ENCODE assay signal across 13 mouse cellular contexts in the genomic region with DNA sequence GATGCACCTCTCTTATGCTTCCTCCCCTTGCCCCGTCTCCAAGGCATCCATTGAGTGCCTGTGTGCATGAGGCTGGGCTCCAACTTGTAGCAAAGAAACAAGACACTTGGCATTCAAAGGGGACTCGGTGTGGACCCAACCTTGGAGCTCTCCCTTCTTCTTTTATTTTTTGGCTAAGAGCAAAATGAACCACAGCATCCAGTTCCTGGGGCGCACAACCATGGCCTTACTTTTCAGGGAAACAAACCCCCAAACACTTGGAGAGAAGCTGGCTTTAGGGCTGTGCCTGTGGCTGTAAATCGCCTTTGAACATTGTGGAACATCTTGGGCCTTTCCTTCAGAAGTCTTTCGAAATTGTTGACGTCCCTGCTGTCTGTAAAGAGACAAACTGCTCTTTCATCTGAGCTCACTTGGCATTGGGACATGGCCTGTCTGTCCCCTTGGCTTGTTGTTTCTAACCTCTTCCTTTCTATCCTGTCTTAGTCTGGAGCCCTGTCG. TPM values are rescaled to one million over a fixed set of nuclear protein-coding genes. Genes with fewer than 3 reads are reported as not detected.
DNase-seq lines count a peak whose midpoint lies in the region; ATAC-seq lines count a peak whose summit lies in the region.
"Had no signal": no experiment of that assay in that cellular context is flagged by ENCODE, and none has a peak within 500 bp of the region (broad histone marks: within the 10 kb centered on the region; RNA-seq: fewer than 3 reads in every experiment).

No protein-coding gene starts in this region.

- DNase-seq in cerebellum, adult 8-10 months: peak; percentile 6
- peak; percentile 44 to 78 for DNase-seq in layer of hippocampus, adult 8-10 months (ENCODE audit: low spot score in 2 of 2)
- DNase-seq in lung, postnatal 25 days (ENCODE audit: low spot score): peak; percentile 32
- no peak for DNase-seq in urinary bladder, postnatal 14 days (ENCODE audit: low spot score)
- no peak for DNase-seq in spleen, postnatal 14 days (ENCODE audit: low spot score in 2 of 2)
- no peak for DNase-seq in heart, adult 8-10 months (ENCODE audit: low spot score)

- peaks cover 6% of the 10 kb centered on the region for H3K4me1 ChIP-seq in hindbrain, embryonic 16.5 days (ENCODE audit: control insufficient read depth, insufficient read depth, low read depth, low read length)
- peaks cover 11% of the 10 kb centered on the region for H3K4me1 ChIP-seq in hindbrain, embryonic 12.5 days
- H3K4me1 ChIP-seq: heart, embryonic 12.5 days had no signal

- no peak overlapping the region for H3K4me3 ChIP-seq in hindbrain, embryonic 16.5 days (ENCODE audit: low read length)
- H3K4me3 ChIP-seq in hindbrain, embryonic 12.5 days: no peak overlapping the region
- H3K4me3 ChIP-seq: heart, embryonic 12.5 days; limb, embryonic 12.5 days had no signal

- WGBS in hindbrain, embryonic 16.5 days: 76% methylated on average over 7 of the region's 7 CpGs
- WGBS in hindbrain, embryonic 12.5 days: 83% methylated on average over 7 of the region's 7 CpGs

- H3K9me3 ChIP-seq in hindbrain, embryonic 16.5 days (ENCODE audit: control insufficient read depth, low read length): no peaks in the 10 kb centered on the region
- no peaks in the 10 kb centered on the region for H3K9me3 ChIP-seq in hindbrain, embryonic 12.5 days (replicated peaks)
- H3K9me3 ChIP-seq: heart, embryonic 12.5 days; limb, embryonic 12.5 days had no signal

- no peak overlapping the region for H3K9ac ChIP-seq in hindbrain, embryonic 16.5 days (ENCODE audit: low read depth, low read length)
- no peak overlapping the region for H3K9ac ChIP-seq in hindbrain, embryonic 12.5 days
- H3K9ac ChIP-seq: heart, embryonic 12.5 days; limb, embryonic 12.5 days had no signal

- H3K27me3 ChIP-seq in hindbrain, embryonic 16.5 days (replicated peaks; ENCODE audit: control insufficient read depth, insufficient read depth, low read length): no peaks in the 10 kb centered on the region
- H3K27me3 ChIP-seq in hindbrain, embryonic 12.5 days: no peaks in the 10 kb centered on the region
- H3K27me3 ChIP-seq: heart, embryonic 12.5 days; limb, embryonic 12.5 days had no signal

- H3K4me2 ChIP-seq in hindbrain, embryonic 16.5 days (ENCODE audit: low read length): no peak overlapping the region
- no peak overlapping the region for H3K4me2 ChIP-seq in hindbrain, embryonic 12.5 days (replicated peaks)
- H3K4me2 ChIP-seq: heart, embryonic 12.5 days; limb, embryonic 12.5 days had no signal

- H3K27ac ChIP-seq in hindbrain, embryonic 16.5 days (ENCODE audit: low read depth, low read length): no peak overlapping the region
- no peak overlapping the region for H3K27ac ChIP-seq in hindbrain, embryonic 12.5 days
- H3K27ac ChIP-seq: limb, embryonic 12.5 days; stomach, postnatal 0 days had no signal

- no peaks in the 10 kb centered on the region for H3K36me3 ChIP-seq in hindbrain, embryonic 16.5 days (ENCODE audit: control insufficient read depth, insufficient read depth, low read length)
- H3K36me3 ChIP-seq in hindbrain, embryonic 12.5 days: no peaks in the 10 kb centered on the region
- H3K36me3 ChIP-seq: heart, embryonic 12.5 days; limb, embryonic 12.5 days had no signal

- peak; percentile 96 for ATAC-seq in hindbrain, embryonic 16.5 days
- ATAC-seq in hindbrain, embryonic 12.5 days (ENCODE audit: low FRiP score): no peak
- ATAC-seq: inflammation-experienced regulatory T-cells, adult 6 months had no signal

RNA-seq across cellular contexts. Expression of a gene that starts 32.1 kb away (rescaled TPM):
- polyA plus RNA-seq in hindbrain, embryonic 16.5 days (2015; fragmentation: Nextera tagmentation; extraction: Ambion mirVana): 7.2 and 7.9 TPM in 2 replicates
- polyA plus RNA-seq in hindbrain, embryonic 12.5 days (2016; fragmentation: Nextera tagmentation; extraction: Ambion mirVana): 2.7 and 4.8 TPM in 2 replicates
- 10 to 100 TPM; 12.3 to 14.9 (median 13.1) TPM for total RNA-seq in layer of hippocampus, adult 8-10 months (2022)
- total RNA-seq in heart, adult 8-10 months (2022): 1 to 10 TPM; 5.4 to 7.7 (median 5.9) TPM
- total RNA-seq: neutrophil, adult 5-6 weeks had no signal

Comparison
In these comparisons a context has a peak if more than half of its experiments do, and no peak if none do; other contexts are left out.
1. DNase-seq: peak in cerebellum, adult 8-10 months (single experiment), layer of hippocampus, adult 8-10 months (2 of 2) and lung, postnatal 25 days (single experiment); none in urinary bladder, postnatal 14 days (single experiment), spleen, postnatal 14 days (0 of 2) and heart, adult 8-10 months (single experiment).